Mouse (Mus musculus): ENCODE measurements around the gene Apoc2.

Gene Apoc2

GRCm38 (mm10) chr7:19677872-19678271, at the start of gene Apoc2:
Apoc2 (minus strand) TSS chr7:19677941.
- in situ Hi-C loops (cut with MboI; ENCODE audit: low pct_unique_long_range_greater_than_20kb in 1 of 2, low sequenced_read_pairs in 2 of 2, unreplicated experiment in 1 of 2) = no loop called here

- in situ Hi-C loops (cut with MboI; ENCODE audit: low pct_unique_long_range_greater_than_20kb in 1 of 2, low sequenced_read_pairs in 2 of 2, unreplicated experiment in 1 of 2) = no loop called here
Observed at GRCm38 (mm10) chr7:19726541-19726940, 48.8 kb upstream of the Apoc2 start.

- in situ Hi-C loops (cut with MboI; ENCODE audit: low pct_unique_long_range_greater_than_20kb in 1 of 2, low sequenced_read_pairs in 2 of 2, unreplicated experiment in 1 of 2) = no loop called here
Observed at GRCm38 (mm10) chr7:19724167-19724566, 46.4 kb upstream of the Apoc2 start.

GRCm38 (mm10) chr7:19722754-19723195, 45.0 kb upstream of the Apoc2 start:
- in situ Hi-C loops (cut with MboI; ENCODE audit: low pct_unique_long_range_greater_than_20kb in 1 of 2, low sequenced_read_pairs in 2 of 2, unreplicated experiment in 1 of 2) = no loop called here

GRCm38 (mm10) chr7:19719200-19719599, 41.5 kb upstream of the Apoc2 start:
- in situ Hi-C loops (cut with MboI; ENCODE audit: low pct_unique_long_range_greater_than_20kb in 1 of 2, low sequenced_read_pairs in 2 of 2, unreplicated experiment in 1 of 2) = no loop called here

- in situ Hi-C loops (cut with MboI; ENCODE audit: low pct_unique_long_range_greater_than_20kb in 1 of 2, low sequenced_read_pairs in 2 of 2, unreplicated experiment in 1 of 2) = no loop called here
Observed at GRCm38 (mm10) chr7:19718297-19718952, 40.7 kb upstream of the Apoc2 start.

GRCm38 (mm10) chr7:19717346-19717745, 39.6 kb upstream of the Apoc2 start:
- in situ Hi-C loops (cut with MboI; ENCODE audit: low pct_unique_long_range_greater_than_20kb in 1 of 2, low sequenced_read_pairs in 2 of 2, unreplicated experiment in 1 of 2) = no loop called here

GRCm38 (mm10) chr7:19716822-19717221, 39.1 kb upstream of the Apoc2 start:
- in situ Hi-C loops (cut with MboI; ENCODE audit: low pct_unique_long_range_greater_than_20kb in 1 of 2, low sequenced_read_pairs in 2 of 2, unreplicated experiment in 1 of 2) = no loop called here

- in situ Hi-C loops (cut with MboI; ENCODE audit: low pct_unique_long_range_greater_than_20kb in 1 of 2, low sequenced_read_pairs in 2 of 2, unreplicated experiment in 1 of 2) = no loop called here
Observed at GRCm38 (mm10) chr7:19716055-19716682, 38.4 kb upstream of the Apoc2 start.

- in situ Hi-C loops (cut with MboI; ENCODE audit: low pct_unique_long_range_greater_than_20kb in 1 of 2, low sequenced_read_pairs in 2 of 2, unreplicated experiment in 1 of 2) = no loop called here
Observed at GRCm38 (mm10) chr7:19715239-19716054, 37.7 kb upstream of the Apoc2 start, which contains the start of gene Tomm40. Tomm40 (minus strand) TSS chr7:19715438.

- in situ Hi-C loops (cut with MboI; ENCODE audit: low pct_unique_long_range_greater_than_20kb in 1 of 2, low sequenced_read_pairs in 2 of 2, unreplicated experiment in 1 of 2) = loop anchor here (5.0 kb wide), 1 partner anchor 48 kb away; the partner anchor contains the start of gene Clptm1 (in 2 of the 2)
Observed at GRCm38 (mm10) chr7:19714836-19715235, 37.1 kb upstream of the Apoc2 start.

GRCm38 (mm10) chr7:19713598-19713997, 35.9 kb upstream of the Apoc2 start:
- in situ Hi-C loops (cut with MboI; ENCODE audit: low pct_unique_long_range_greater_than_20kb in 1 of 2, low sequenced_read_pairs in 2 of 2, unreplicated experiment in 1 of 2) = loop anchor here (5.0 kb wide), 1 partner anchor 46 kb away; the partner anchor contains the start of gene Clptm1 (in 2 of the 2)

- in situ Hi-C loops (cut with MboI; ENCODE audit: low pct_unique_long_range_greater_than_20kb in 1 of 2, low sequenced_read_pairs in 2 of 2, unreplicated experiment in 1 of 2) = loop anchor here (5.0 kb wide), 1 partner anchor 46 kb away; the partner anchor contains the start of gene Clptm1 (in 2 of the 2)
Observed at GRCm38 (mm10) chr7:19713196-19713595, 35.5 kb upstream of the Apoc2 start.

- in situ Hi-C loops (cut with MboI; ENCODE audit: low pct_unique_long_range_greater_than_20kb in 1 of 2, low sequenced_read_pairs in 2 of 2, unreplicated experiment in 1 of 2) = loop anchor here (5.0 kb wide), 1 partner anchor 45 kb away; the partner anchor contains the start of gene Clptm1 (in 2 of the 2)
Observed at GRCm38 (mm10) chr7:19712414-19712813, 34.7 kb upstream of the Apoc2 start.

- in situ Hi-C loops (cut with MboI; ENCODE audit: low pct_unique_long_range_greater_than_20kb in 1 of 2, low sequenced_read_pairs in 2 of 2, unreplicated experiment in 1 of 2) = loop anchor here (5.0 kb wide), 1 partner anchor 43 kb away; the partner anchor contains the start of gene Clptm1 (in 2 of the 2)
Observed at GRCm38 (mm10) chr7:19710650-19711049, 32.9 kb upstream of the Apoc2 start.

- in situ Hi-C loops (cut with MboI; ENCODE audit: low pct_unique_long_range_greater_than_20kb in 1 of 2, low sequenced_read_pairs in 2 of 2, unreplicated experiment in 1 of 2) = no loop called here
Observed at GRCm38 (mm10) chr7:19705271-19705670, 27.5 kb upstream of the Apoc2 start.

GRCm38 (mm10) chr7:19704475-19704874, 26.7 kb upstream of the Apoc2 start:
- in situ Hi-C loops (cut with MboI; ENCODE audit: low pct_unique_long_range_greater_than_20kb in 1 of 2, low sequenced_read_pairs in 2 of 2, unreplicated experiment in 1 of 2) = no loop called here

GRCm38 (mm10) chr7:19702859-19703555, 25.3 kb upstream of the Apoc2 start:
- in situ Hi-C loops (cut with MboI; ENCODE audit: low pct_unique_long_range_greater_than_20kb in 1 of 2, low sequenced_read_pairs in 2 of 2, unreplicated experiment in 1 of 2) = no loop called here
